Mouse (Mus musculus): ENCODE measurements around the gene Rgmb. TPM values are rescaled to one million over a fixed set of nuclear protein-coding genes. Genes with fewer than 3 reads are reported as not detected.

Rgmb gene
- polyA plus RNA-seq (2014; fragmentation: Nextera tagmentation; extraction: Ambion mirVana): 47.6 and 56.5 TPM in 2 replicates

GRCm38 (mm10) chr17:15830766-15831644, at the start of gene Rgmb:
Rgmb (minus strand) TSS chr17:15831039.
- H3K4me3 ChIP-seq (ENCODE audit: low read depth, low read length): peak within 1 kb of the TSS; percentile 58
- H3K27ac ChIP-seq (ENCODE audit: low read depth, low read length): peak within 1 kb of the TSS; percentile 74
- peak within 1 kb of the TSS; percentile 86 for H3K4me2 ChIP-seq (ENCODE audit: low read depth, low read length, severe bottlenecking)
- H3K27me3 ChIP-seq (ENCODE audit: control insufficient read depth, insufficient read depth, low read length): no peaks in the 10 kb centered on the region
- DNase-seq (ENCODE audit: low spot score): peak; percentile 81
- H3K9ac ChIP-seq (ENCODE audit: low read length): peak within 1 kb of the TSS; percentile 72
- ATAC-seq (replicated peaks; ENCODE audit: low FRiP score): peak; percentile 42
- no peaks in the 10 kb centered on the region for H3K36me3 ChIP-seq (ENCODE audit: control insufficient read depth, insufficient read depth, low read length)
- peaks cover 2% of the 10 kb centered on the region; the same call in 1 of the 2 replicates for H3K4me1 ChIP-seq (replicated peaks; ENCODE audit: control insufficient read depth, insufficient read depth, low read length)
- WGBS: 1% methylated on average over 54 of the region's 55 CpGs
- no peaks in the 10 kb centered on the region for H3K9me3 ChIP-seq (ENCODE audit: control insufficient read depth, low read length)

DNA sequence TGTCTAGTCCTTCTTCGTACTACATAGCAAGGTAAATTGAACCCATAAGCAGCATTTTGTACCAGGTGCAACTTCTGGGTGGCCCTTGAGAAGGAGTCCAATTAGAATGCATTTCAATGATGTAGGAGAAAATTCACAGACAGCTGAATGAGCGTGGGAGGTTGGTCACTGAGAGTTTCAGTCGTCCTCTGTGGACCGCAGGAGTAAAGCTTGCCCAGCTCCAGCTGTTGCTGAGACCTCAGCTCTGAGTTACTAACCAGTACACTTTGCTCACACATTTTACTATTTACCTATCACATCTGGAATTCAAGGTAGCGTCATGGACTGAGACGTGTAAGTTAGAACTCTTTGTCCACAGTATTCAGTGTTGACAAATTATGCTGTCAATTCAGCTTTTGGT, 43.9 kb upstream of the Rgmb start:
- WGBS: 84% methylated on average over 6 of the region's 6 CpGs
- H3K4me2 ChIP-seq (ENCODE audit: low read depth, low read length, severe bottlenecking): no peak overlapping the region
- H3K27ac ChIP-seq (ENCODE audit: low read depth, low read length): no peak overlapping the region
- H3K4me1 ChIP-seq (replicated peaks; ENCODE audit: control insufficient read depth, insufficient read depth, low read length): no peaks in the 10 kb centered on the region
- DNase-seq (ENCODE audit: low spot score): no peak
- no peak overlapping the region for H3K9ac ChIP-seq (ENCODE audit: low read length)
- H3K9me3 ChIP-seq (ENCODE audit: control insufficient read depth, low read length): no peaks in the 10 kb centered on the region
- no peak overlapping the region for H3K4me3 ChIP-seq (ENCODE audit: low read depth, low read length)
- H3K27me3 ChIP-seq (ENCODE audit: control insufficient read depth, insufficient read depth, low read length): no peaks in the 10 kb centered on the region
- no peak for ATAC-seq (replicated peaks; ENCODE audit: low FRiP score)
- no peaks in the 10 kb centered on the region for H3K36me3 ChIP-seq (ENCODE audit: control insufficient read depth, insufficient read depth, low read length)

GRCm38 (mm10) chr17:15872093-15872492, 41.3 kb upstream of the Rgmb start:
- Histone ChIP-seq H3K9me3 (ENCODE audit: control insufficient read depth, low read length) (no peaks in the 10 kb centered on the region), H3K4me1 (replicated peaks; ENCODE audit: control insufficient read depth, insufficient read depth, low read length) (no peaks in the 10 kb centered on the region), H3K27me3 (ENCODE audit: control insufficient read depth, insufficient read depth, low read length) (no peaks in the 10 kb centered on the region), H3K9ac (ENCODE audit: low read length) (no peak overlapping the region), H3K4me3 (ENCODE audit: low read depth, low read length) (no peak overlapping the region), H3K36me3 (ENCODE audit: control insufficient read depth, insufficient read depth, low read length) (no peaks in the 10 kb centered on the region), H3K27ac (ENCODE audit: low read depth, low read length) (no peak overlapping the region), H3K4me2 (ENCODE audit: low read depth, low read length, severe bottlenecking) (no peak overlapping the region)
- DNase-seq (ENCODE audit: low spot score): no peak
- no peak for ATAC-seq (replicated peaks; ENCODE audit: low FRiP score)

DNA sequence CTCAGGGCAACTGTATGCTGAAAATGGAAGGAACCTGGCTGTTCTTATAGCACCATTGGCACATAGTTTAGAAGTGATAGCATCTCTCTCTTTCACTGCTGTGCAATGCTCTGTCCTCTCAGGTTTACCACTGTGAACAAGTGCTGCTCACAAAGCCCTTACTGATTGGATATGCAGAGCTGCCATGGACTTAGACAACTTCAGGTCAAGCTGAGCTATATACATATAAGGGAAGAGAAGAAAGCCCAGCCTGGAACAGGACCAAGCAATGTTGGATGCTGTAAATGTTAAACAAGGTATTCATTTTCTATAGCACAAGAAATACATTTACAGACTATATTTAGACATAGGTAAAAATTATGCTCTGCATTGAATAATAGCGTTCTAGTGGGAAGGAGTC, 34.4 kb upstream of the Rgmb start:
- no peak overlapping the region for H3K27ac ChIP-seq (ENCODE audit: low read depth, low read length)
- H3K9me3 ChIP-seq (ENCODE audit: control insufficient read depth, low read length): no peaks in the 10 kb centered on the region
- H3K4me3 ChIP-seq (ENCODE audit: low read depth, low read length): no peak overlapping the region
- no peaks in the 10 kb centered on the region for H3K27me3 ChIP-seq (ENCODE audit: control insufficient read depth, insufficient read depth, low read length)
- H3K4me1 ChIP-seq (replicated peaks; ENCODE audit: control insufficient read depth, insufficient read depth, low read length): no peaks in the 10 kb centered on the region
- WGBS: 90% methylated on average over 1 of the region's 1 CpGs
- no peak overlapping the region for H3K4me2 ChIP-seq (ENCODE audit: low read depth, low read length, severe bottlenecking)
- no peak overlapping the region for H3K9ac ChIP-seq (ENCODE audit: low read length)
- DNase-seq (ENCODE audit: low spot score) (no peak), ATAC-seq (replicated peaks; ENCODE audit: low FRiP score) (no peak)
- no peaks in the 10 kb centered on the region for H3K36me3 ChIP-seq (ENCODE audit: control insufficient read depth, insufficient read depth, low read length)

- no peaks in the 10 kb centered on the region for H3K9me3 ChIP-seq (ENCODE audit: control insufficient read depth, low read length)
- ATAC-seq (replicated peaks; ENCODE audit: low FRiP score) (no peak), DNase-seq (ENCODE audit: low spot score) (no peak)
- no peaks in the 10 kb centered on the region for H3K4me1 ChIP-seq (replicated peaks; ENCODE audit: control insufficient read depth, insufficient read depth, low read length)
- no peak overlapping the region for H3K27ac ChIP-seq (ENCODE audit: low read depth, low read length)
- no peak overlapping the region for H3K4me3 ChIP-seq (ENCODE audit: low read depth, low read length)
- no peaks in the 10 kb centered on the region for H3K27me3 ChIP-seq (ENCODE audit: control insufficient read depth, insufficient read depth, low read length)
- no peak overlapping the region for H3K4me2 ChIP-seq (ENCODE audit: low read depth, low read length, severe bottlenecking)
- H3K9ac ChIP-seq (ENCODE audit: low read length): no peak overlapping the region
- WGBS: 76% methylated on average over 4 of the region's 4 CpGs
- no peaks in the 10 kb centered on the region for H3K36me3 ChIP-seq (ENCODE audit: control insufficient read depth, insufficient read depth, low read length)
These were observed 31.5 kb upstream of the Rgmb start for GRCm38 (mm10) chr17:15862355-15862754.

DNA sequence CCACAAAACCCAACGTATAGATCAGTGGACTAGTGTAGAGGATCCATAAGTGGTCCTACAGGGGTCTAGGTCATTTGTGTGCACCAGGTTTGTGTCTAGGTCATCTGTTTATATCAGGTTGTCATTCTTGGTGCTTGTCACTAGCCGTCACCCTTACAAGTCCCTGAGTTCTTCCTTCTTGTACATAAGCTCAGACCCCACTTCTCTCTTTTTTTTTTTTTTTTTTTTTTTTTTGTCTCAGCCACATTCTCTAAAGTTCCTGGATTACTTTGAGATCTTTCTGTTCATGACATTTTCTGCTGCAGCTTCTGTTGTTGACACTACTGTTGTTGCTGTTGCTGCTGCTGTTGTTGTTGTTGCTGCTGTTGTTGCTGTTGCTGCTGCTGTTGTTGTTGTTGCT, 22.3 kb upstream of the Rgmb start:
- Histone ChIP-seq H3K4me3 (ENCODE audit: low read depth, low read length) (no peak overlapping the region), H3K4me2 (ENCODE audit: low read depth, low read length, severe bottlenecking) (no peak overlapping the region)
- 79% methylated on average over 2 of the region's 2 CpGs for WGBS

DNA sequence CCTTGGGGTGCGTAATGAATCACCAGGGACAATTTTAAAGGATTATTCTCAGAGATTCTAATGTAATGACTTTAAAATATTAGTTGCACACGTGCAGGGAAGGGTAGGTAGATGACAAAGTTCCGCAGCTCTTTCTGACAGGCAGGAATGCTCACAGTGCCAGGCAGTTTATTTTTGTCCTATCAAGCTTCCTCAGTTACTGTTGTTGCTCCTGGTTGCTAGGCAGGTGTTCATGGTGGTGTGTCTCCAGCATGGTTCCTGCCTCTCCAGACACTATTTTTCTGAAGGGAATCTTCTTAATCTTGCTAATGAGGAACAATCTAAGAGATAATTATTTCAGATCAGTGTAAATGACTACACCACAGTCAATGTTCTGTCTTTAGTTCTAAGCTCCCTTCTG, 19.7 kb upstream of the Rgmb start:
- Histone ChIP-seq H3K4me2 (ENCODE audit: low read depth, low read length, severe bottlenecking) (no peak overlapping the region), H3K9ac (ENCODE audit: low read length) (no peak overlapping the region), H3K9me3 (ENCODE audit: control insufficient read depth, low read length) (no peaks in the 10 kb centered on the region), H3K36me3 (ENCODE audit: control insufficient read depth, insufficient read depth, low read length) (no peaks in the 10 kb centered on the region), H3K4me1 (replicated peaks; ENCODE audit: control insufficient read depth, insufficient read depth, low read length) (no peaks in the 10 kb centered on the region), H3K27ac (ENCODE audit: low read depth, low read length) (no peak overlapping the region), H3K27me3 (ENCODE audit: control insufficient read depth, insufficient read depth, low read length) (no peaks in the 10 kb centered on the region), H3K4me3 (ENCODE audit: low read depth, low read length) (no peak overlapping the region)
- WGBS: 80% methylated on average over 3 of the region's 3 CpGs
- ATAC-seq (replicated peaks; ENCODE audit: low FRiP score) (no peak), DNase-seq (ENCODE audit: low spot score) (no peak)

More for the DNA sequence above, 22.3 kb upstream of the Rgmb start:
- H3K27ac ChIP-seq (ENCODE audit: low read depth, low read length): no peak overlapping the region
- no peak for DNase-seq (ENCODE audit: low spot score)
- H3K9me3 ChIP-seq (ENCODE audit: control insufficient read depth, low read length): no peaks in the 10 kb centered on the region
- H3K9ac ChIP-seq (ENCODE audit: low read length): no peak overlapping the region
- ATAC-seq (replicated peaks; ENCODE audit: low FRiP score): no peak
- no peaks in the 10 kb centered on the region for H3K36me3 ChIP-seq (ENCODE audit: control insufficient read depth, insufficient read depth, low read length)
- no peaks in the 10 kb centered on the region for H3K27me3 ChIP-seq (ENCODE audit: control insufficient read depth, insufficient read depth, low read length)
- H3K4me1 ChIP-seq (replicated peaks; ENCODE audit: control insufficient read depth, insufficient read depth, low read length): no peaks in the 10 kb centered on the region

- Histone ChIP-seq H3K9me3 (ENCODE audit: control insufficient read depth, low read length) (no peaks in the 10 kb centered on the region), H3K4me2 (ENCODE audit: low read depth, low read length, severe bottlenecking) (no peak overlapping the region), H3K27me3 (ENCODE audit: control insufficient read depth, insufficient read depth, low read length) (no peaks in the 10 kb centered on the region), H3K4me1 (replicated peaks; ENCODE audit: control insufficient read depth, insufficient read depth, low read length) (no peaks in the 10 kb centered on the region), H3K4me3 (ENCODE audit: low read depth, low read length) (no peak overlapping the region), H3K9ac (ENCODE audit: low read length) (no peak overlapping the region), H3K27ac (ENCODE audit: low read depth, low read length) (no peak overlapping the region), H3K36me3 (ENCODE audit: control insufficient read depth, insufficient read depth, low read length) (no peaks in the 10 kb centered on the region)
- WGBS: 83% methylated on average over 2 of the region's 2 CpGs
- DNase-seq (ENCODE audit: low spot score) (no peak), ATAC-seq (replicated peaks; ENCODE audit: low FRiP score) (no peak)
These were observed 10.6 kb upstream of the Rgmb start for GRCm38 (mm10) chr17:15841425-15841824.

GRCm38 (mm10) chr17:15832398-15832797, 1.6 kb upstream of the Rgmb start:
- Histone ChIP-seq H3K9ac (ENCODE audit: low read length) (no peak overlapping the region), H3K4me3 (ENCODE audit: low read depth, low read length) (no peak overlapping the region), H3K4me2 (ENCODE audit: low read depth, low read length, severe bottlenecking) (no peak overlapping the region), H3K27me3 (ENCODE audit: control insufficient read depth, insufficient read depth, low read length) (no peaks in the 10 kb centered on the region), H3K4me1 (replicated peaks; ENCODE audit: control insufficient read depth, insufficient read depth, low read length) (peaks cover 2% of the 10 kb centered on the region; the same call in 1 of the 2 replicates), H3K36me3 (ENCODE audit: control insufficient read depth, insufficient read depth, low read length) (no peaks in the 10 kb centered on the region), H3K27ac (ENCODE audit: low read depth, low read length) (no peak overlapping the region), H3K9me3 (ENCODE audit: control insufficient read depth, low read length) (no peaks in the 10 kb centered on the region)
- no peak for ATAC-seq (replicated peaks; ENCODE audit: low FRiP score)
- 19% methylated on average over 5 of the region's 5 CpGs for WGBS
- DNase-seq (ENCODE audit: low spot score): no peak
